Mouse (Mus musculus) thymus, adult 2 months (tissue): ENCODE measurements at regions not wholly inside any gene's neighbourhood (a gene's known extent, or its start where the extent isn't known, plus 50 kb on each side); places are given as distances from the start of the nearest gene placed in this dataset.

Experiments
- CTCF ChIP-seq: fragments of 200-500 bp; IDR thresholded peaks from 2 replicates; pipeline ENCODE4 v1.5.1; 2012; ENCODE audit warnings: mild to moderate bottlenecking, control low read depth, low read length, moderate library complexity, borderline replicate concordance; ENCODE audit not compliant: control insufficient read depth, poor library complexity, insufficient read depth; ENCODE audit errors: extremely low read depth
- POLR2A ChIP-seq: fragments of 200-500 bp; IDR thresholded peaks from 2 replicates; pipeline ENCODE4 v1.6.1; 2012; ENCODE audit warnings: mild to moderate bottlenecking, low read length, control low read depth, moderate library complexity; ENCODE audit not compliant: control insufficient read depth, poor library complexity, insufficient read depth; ENCODE audit errors: extremely low read depth

- no peak for TF ChIP-seq POLR2A
- TF ChIP-seq CTCF: no peak
Measured at GRCm38 (mm10) chr13:60541165-60541564, 60.6 kb upstream of the Dapk1 start.
